Mouse (Mus musculus) right cerebral cortex, postnatal 25 days (tissue): ENCODE results near the gene Ccdc40.
"Not testable (repeated sequence)": the region's sequence is repeated elsewhere in the genome, so short reads cannot be mapped to it uniquely, and the experiment has no call there.

ENCODE experiments used
- DNase-seq: peaks from one replicate; pipeline ENCODE4 v3.0.0; 2022

The Ccdc40 gene

GRCm38 (mm10) chr11:119287207-119287992 lies 59.0 kb downstream of the Ccdc40 start:
- peak; percentile 23 for DNase-seq

- not testable (repeated sequence) for DNase-seq
Measured at GRCm38 (mm10) chr11:119292861-119293260, 64.5 kb downstream of the Ccdc40 start.

- no peak for DNase-seq
Measured at GRCm38 (mm10) chr11:119297996-119298395, 69.6 kb downstream of the Ccdc40 start.

- no peak for DNase-seq
Measured at GRCm38 (mm10) chr11:119298917-119299316, 70.5 kb downstream of the Ccdc40 start.

- DNase-seq = peak; percentile 96
Measured at GRCm38 (mm10) chr11:119299391-119300245, 71.2 kb downstream of the Ccdc40 start, which contains the start of gene Eif4a3. TSS of gene Eif4a3 (minus strand) at chr11:119300089.

GRCm38 (mm10) chr11:119300246-119300935 lies 72.0 kb downstream of the Ccdc40 start:
- DNase-seq = no peak

- no peak for DNase-seq
Measured at GRCm38 (mm10) chr11:119300986-119301385, 72.6 kb downstream of the Ccdc40 start.

- no peak for DNase-seq
Measured at GRCm38 (mm10) chr11:119304904-119305712, 76.7 kb downstream of the Ccdc40 start.

- DNase-seq = no peak
Measured at GRCm38 (mm10) chr11:119306762-119307657, 78.6 kb downstream of the Ccdc40 start.

GRCm38 (mm10) chr11:119307658-119307867 lies 79.2 kb downstream of the Ccdc40 start, which contains the start of gene Card14:
TSS of gene Card14 (plus strand) at chr11:119307768.
- no peak for DNase-seq

GRCm38 (mm10) chr11:119307916-119308315 lies 79.5 kb downstream of the Ccdc40 start:
- DNase-seq = no peak

GRCm38 (mm10) chr11:119310621-119311020 lies 82.2 kb downstream of the Ccdc40 start:
- DNase-seq = no peak

- DNase-seq = no peak
Measured at GRCm38 (mm10) chr11:119314252-119314936, 86.0 kb downstream of the Ccdc40 start.
